Mouse (Mus musculus): Measurements from ENCODE around the gene Gm20816.
"Not testable (repeated sequence)": the region's sequence is repeated elsewhere in the genome, so short reads cannot be mapped to it uniquely, and the experiment has no call there.

The Gm20816 gene

DNA sequence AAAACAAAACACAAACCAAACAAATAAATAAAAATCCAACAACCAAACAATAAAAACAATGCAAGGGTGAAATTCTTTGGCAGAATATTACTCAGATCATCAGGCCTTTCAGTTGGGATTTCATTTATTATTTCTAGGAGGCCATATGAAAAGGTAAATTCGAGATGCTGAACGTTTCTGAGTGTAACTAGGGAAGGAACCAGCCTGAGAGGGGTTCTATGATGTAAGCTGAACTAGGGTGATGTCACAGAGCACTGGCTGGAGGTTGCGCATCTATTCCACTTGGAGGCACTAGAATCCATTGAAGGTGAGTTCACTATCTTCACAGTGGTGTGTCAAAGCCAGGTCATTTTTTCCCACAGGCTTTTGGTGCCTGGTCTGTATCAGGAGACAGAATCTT is at the start of gene Gm20816:
Gm20816 (plus strand) TSS at position 301 of the 400 bp plus-strand sequence.
- not testable (repeated sequence) for DNase-seq (ENCODE audit: low spot score)
